Mouse (Mus musculus): Measurements from ENCODE around the gene Eps8l2. TPM values are rescaled to one million over a fixed set of nuclear protein-coding genes. Genes with fewer than 3 reads are reported as not detected.

Gene Eps8l2
- total and polyA plus RNA-seq, 2 experiments from 2014 or later, result 0.48 to 2.4 TPM

GRCm38 (mm10) chr7:141341689-141342226, 3.1 kb downstream of the Eps8l2 start:
- H3K4me3 ChIP-seq (ENCODE audit: low read depth, low read length), result no peak overlapping the region
- 81% methylated on average over 10 of the region's 10 CpGs for WGBS
- H3K27ac ChIP-seq (ENCODE audit: low read depth, low read length), result no peak overlapping the region
- no peak for TF ChIP-seq CTCF (IDR thresholded peaks at IDR 0.05)
- no peaks in the 10 kb centered on the region for H3K36me3 ChIP-seq (ENCODE audit: insufficient read depth, low read length)
- ATAC-seq (ENCODE audit: low FRiP score) (no peak), DNase-seq (ENCODE audit: low spot score) (no peak)
- no peaks in the 10 kb centered on the region for H3K9me3 ChIP-seq (ENCODE audit: low read length)
- H3K9ac ChIP-seq (replicated peaks; ENCODE audit: low read length, poor library complexity, severe bottlenecking), result no peak overlapping the region
- H3K4me1 ChIP-seq (ENCODE audit: insufficient read depth, low read length), result no peaks in the 10 kb centered on the region
- no peak overlapping the region for H3K4me2 ChIP-seq (ENCODE audit: low read depth, low read length, poor library complexity, severe bottlenecking)
- peaks cover 8% of the 10 kb centered on the region for H3K27me3 ChIP-seq (ENCODE audit: insufficient read depth, low read length)

- Histone ChIP-seq H3K36me3 (ENCODE audit: insufficient read depth, low read length) (no peaks in the 10 kb centered on the region), H3K9me3 (ENCODE audit: low read length) (no peaks in the 10 kb centered on the region), H3K4me1 (ENCODE audit: insufficient read depth, low read length) (no peaks in the 10 kb centered on the region), H3K27ac (ENCODE audit: low read depth, low read length) (no peak overlapping the region), H3K4me2 (ENCODE audit: low read depth, low read length, poor library complexity, severe bottlenecking) (no peak overlapping the region), H3K4me3 (ENCODE audit: low read depth, low read length) (no peak overlapping the region), H3K9ac (replicated peaks; ENCODE audit: low read length, poor library complexity, severe bottlenecking) (no peak overlapping the region), H3K27me3 (ENCODE audit: insufficient read depth, low read length) (peaks cover 7% of the 10 kb centered on the region)
- no peak for TF ChIP-seq CTCF (IDR thresholded peaks at IDR 0.05)
- DNase-seq (ENCODE audit: low spot score) (no peak), ATAC-seq (ENCODE audit: low FRiP score) (no peak)
- WGBS, result 39% methylated on average over 2 of the region's 2 CpGs
Observed at GRCm38 (mm10) chr7:141343230-141343629, 4.5 kb downstream of the Eps8l2 start.

- Histone ChIP-seq H3K27ac (ENCODE audit: low read depth, low read length) (no peak overlapping the region), H3K4me3 (ENCODE audit: low read depth, low read length) (no peak overlapping the region), H3K4me2 (ENCODE audit: low read depth, low read length, poor library complexity, severe bottlenecking) (no peak overlapping the region), H3K27me3 (ENCODE audit: insufficient read depth, low read length) (peaks cover 3% of the 10 kb centered on the region; the same call in 1 of the 2 replicates), H3K9ac (replicated peaks; ENCODE audit: low read length, poor library complexity, severe bottlenecking) (no peak overlapping the region), H3K36me3 (ENCODE audit: insufficient read depth, low read length) (no peaks in the 10 kb centered on the region), H3K9me3 (ENCODE audit: low read length) (no peaks in the 10 kb centered on the region), H3K4me1 (ENCODE audit: insufficient read depth, low read length) (no peaks in the 10 kb centered on the region)
- ATAC-seq (ENCODE audit: low FRiP score) (no peak), DNase-seq (ENCODE audit: low spot score) (no peak)
- no peak for TF ChIP-seq CTCF (IDR thresholded peaks at IDR 0.05)
- WGBS, result 73% methylated on average over 7 of the region's 7 CpGs
Observed at GRCm38 (mm10) chr7:141343696-141344095, 5.0 kb downstream of the Eps8l2 start.

- TF ChIP-seq CTCF (IDR thresholded peaks at IDR 0.05), result no peak
- no peaks in the 10 kb centered on the region for H3K4me1 ChIP-seq (ENCODE audit: insufficient read depth, low read length)
- H3K36me3 ChIP-seq (ENCODE audit: insufficient read depth, low read length), result no peaks in the 10 kb centered on the region
- no peak overlapping the region for H3K27ac ChIP-seq (ENCODE audit: low read depth, low read length)
- H3K9me3 ChIP-seq (ENCODE audit: low read length), result no peaks in the 10 kb centered on the region
- WGBS, result 94% methylated on average over 5 of the region's 5 CpGs
- DNase-seq (ENCODE audit: low spot score) (no peak), ATAC-seq (ENCODE audit: low FRiP score) (no peak)
- H3K27me3 ChIP-seq (ENCODE audit: insufficient read depth, low read length), result no peaks in the 10 kb centered on the region
- no peak overlapping the region for H3K4me3 ChIP-seq (ENCODE audit: low read depth, low read length)
- no peak overlapping the region for H3K9ac ChIP-seq (replicated peaks; ENCODE audit: low read length, poor library complexity, severe bottlenecking)
- H3K4me2 ChIP-seq (ENCODE audit: low read depth, low read length, poor library complexity, severe bottlenecking), result no peak overlapping the region
Observed at GRCm38 (mm10) chr7:141344787-141345186, 6.1 kb downstream of the Eps8l2 start.

- Histone ChIP-seq H3K9ac (replicated peaks; ENCODE audit: low read length, poor library complexity, severe bottlenecking) (no peak overlapping the region), H3K9me3 (ENCODE audit: low read length) (no peaks in the 10 kb centered on the region), H3K27ac (ENCODE audit: low read depth, low read length) (no peak overlapping the region), H3K4me2 (ENCODE audit: low read depth, low read length, poor library complexity, severe bottlenecking) (no peak overlapping the region), H3K4me3 (ENCODE audit: low read depth, low read length) (no peak overlapping the region), H3K4me1 (ENCODE audit: insufficient read depth, low read length) (peaks cover 6% of the 10 kb centered on the region; the same call in 1 of the 2 replicates), H3K36me3 (ENCODE audit: insufficient read depth, low read length) (no peaks in the 10 kb centered on the region), H3K27me3 (ENCODE audit: insufficient read depth, low read length) (no peaks in the 10 kb centered on the region)
- TF ChIP-seq CTCF (IDR thresholded peaks at IDR 0.05), result no peak
- ATAC-seq (ENCODE audit: low FRiP score) (no peak), DNase-seq (ENCODE audit: low spot score) (no peak)
- 79% methylated on average over 6 of the region's 6 CpGs for WGBS
Observed at GRCm38 (mm10) chr7:141351061-141351460, 12.4 kb downstream of the Eps8l2 start.

GRCm38 (mm10) chr7:141355051-141355450, 16.4 kb downstream of the Eps8l2 start:
- Histone ChIP-seq H3K4me3 (ENCODE audit: low read depth, low read length) (no peak overlapping the region), H3K27ac (ENCODE audit: low read depth, low read length) (peak overlapping the region; percentile 43; the same call in 1 of the 2 replicates), H3K36me3 (ENCODE audit: insufficient read depth, low read length) (no peaks in the 10 kb centered on the region), H3K9me3 (ENCODE audit: low read length) (no peaks in the 10 kb centered on the region), H3K27me3 (ENCODE audit: insufficient read depth, low read length) (no peaks in the 10 kb centered on the region), H3K9ac (replicated peaks; ENCODE audit: low read length, poor library complexity, severe bottlenecking) (no peak overlapping the region), H3K4me1 (ENCODE audit: insufficient read depth, low read length) (peaks cover 6% of the 10 kb centered on the region; the same call in 1 of the 2 replicates), H3K4me2 (ENCODE audit: low read depth, low read length, poor library complexity, severe bottlenecking) (no peak overlapping the region)
- no peak for TF ChIP-seq CTCF (IDR thresholded peaks at IDR 0.05)
- DNase-seq (ENCODE audit: low spot score) (peak; percentile 69), ATAC-seq (ENCODE audit: low FRiP score) (peak; percentile 60; the same call in 1 of the 2 replicates)
- WGBS, result 45% methylated on average over 8 of the region's 8 CpGs
